Mouse (Mus musculus) embryonic fibroblast, embryonic 13.5 days (primary cell): ENCODE measurements at regions not wholly inside any gene's neighbourhood (a gene's known extent, or its start where the extent isn't known, plus 50 kb on each side); places are given as distances from the start of the nearest gene placed in this dataset.

ENCODE experiments used
- CTCF ChIP-seq: IDR thresholded peaks from 2 replicates; pipeline ENCODE4 v1.5.1; 2011; ENCODE audit warnings: mild to moderate bottlenecking, control low read depth, low read length, moderate library complexity, borderline replicate concordance; ENCODE audit not compliant: insufficient read depth
- POLR2A ChIP-seq: IDR thresholded peaks from 2 replicates; pipeline ENCODE4 v1.6.1; 2011; ENCODE audit warnings: low read depth, mild to moderate bottlenecking, control low read depth, low read length, moderate library complexity

DNA sequence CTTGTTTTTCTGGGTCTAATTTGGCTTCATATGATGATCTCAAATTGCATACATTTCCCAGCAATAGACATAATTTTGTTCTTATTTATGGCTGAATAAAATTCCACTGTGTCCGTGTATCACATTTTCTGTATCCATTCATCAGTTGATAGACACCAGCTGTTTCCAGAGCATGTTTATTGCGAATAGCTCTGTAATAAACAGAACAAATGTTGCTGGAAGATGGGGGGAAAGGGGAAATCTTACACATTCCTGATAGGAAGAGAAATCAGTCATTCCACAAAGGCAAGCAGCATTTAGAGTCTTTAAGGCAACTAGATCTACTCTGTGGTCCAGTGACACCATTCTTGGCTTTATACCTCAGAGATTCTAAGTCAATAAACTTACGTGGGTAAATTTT lies 311.3 kb upstream of the Dph6 start:
- TF ChIP-seq POLR2A (no peak), CTCF (no peak)
